Mouse (Mus musculus) erythroblast, embryonic 14.5 days (primary cell): ENCODE measurements around the gene Inpp5a.

Experiments
- GATA1 ChIP-seq: IDR thresholded peaks from 2 replicates; pipeline ENCODE4 v1.6.1; 2012; ENCODE audit warnings: low read length, inconsistent platforms, mixed read lengths
- TAL1 ChIP-seq: IDR thresholded peaks from 3 replicates; pipeline ENCODE4 v1.6.1; 2012; ENCODE audit warnings: low read length, inconsistent platforms, mixed read lengths

DNA sequence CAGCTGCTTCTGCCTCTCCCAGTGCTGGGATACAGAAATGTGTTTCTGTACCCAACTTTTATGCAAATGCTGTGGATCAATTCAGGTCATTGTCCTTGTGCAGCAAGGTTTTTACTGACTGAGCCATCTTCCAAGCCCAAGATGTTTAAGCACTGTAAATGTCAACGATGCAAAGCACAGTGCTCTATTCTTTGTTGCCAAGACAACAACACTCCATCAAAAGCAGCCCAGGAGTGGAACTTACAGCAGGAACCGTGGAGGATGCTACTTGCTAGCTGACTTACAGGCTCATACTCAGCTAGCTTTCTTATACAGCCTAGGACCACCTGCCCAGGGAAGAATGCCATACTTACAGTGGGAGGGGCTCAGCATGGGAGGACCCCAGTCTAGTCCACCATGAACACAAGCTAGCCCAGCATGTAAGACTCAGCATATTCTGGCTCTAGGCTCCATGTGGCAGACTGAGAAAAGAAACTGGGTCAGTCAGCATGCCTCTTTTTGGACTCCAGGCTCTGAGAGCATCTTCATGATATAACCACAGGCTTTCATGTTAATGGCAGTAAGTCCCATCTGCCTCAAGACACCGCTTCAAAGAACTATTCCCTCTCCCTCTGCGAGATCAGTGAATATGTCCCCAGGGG, 47.8 kb upstream of the Inpp5a start:
- TF ChIP-seq TAL1: no peak
- TF ChIP-seq GATA1: no peak
